Mouse (Mus musculus) erythroblast, embryonic 14.5 days (primary cell): Measurements from ENCODE around the gene Ncaph.

Experiments
- GATA1 ChIP-seq: IDR thresholded peaks from 2 replicates; pipeline ENCODE4 v1.6.1; 2012; ENCODE audit warnings: low read length, inconsistent platforms, mixed read lengths
- TAL1 ChIP-seq: IDR thresholded peaks from 3 replicates; pipeline ENCODE4 v1.6.1; 2012; ENCODE audit warnings: low read length, inconsistent platforms, mixed read lengths

DNA sequence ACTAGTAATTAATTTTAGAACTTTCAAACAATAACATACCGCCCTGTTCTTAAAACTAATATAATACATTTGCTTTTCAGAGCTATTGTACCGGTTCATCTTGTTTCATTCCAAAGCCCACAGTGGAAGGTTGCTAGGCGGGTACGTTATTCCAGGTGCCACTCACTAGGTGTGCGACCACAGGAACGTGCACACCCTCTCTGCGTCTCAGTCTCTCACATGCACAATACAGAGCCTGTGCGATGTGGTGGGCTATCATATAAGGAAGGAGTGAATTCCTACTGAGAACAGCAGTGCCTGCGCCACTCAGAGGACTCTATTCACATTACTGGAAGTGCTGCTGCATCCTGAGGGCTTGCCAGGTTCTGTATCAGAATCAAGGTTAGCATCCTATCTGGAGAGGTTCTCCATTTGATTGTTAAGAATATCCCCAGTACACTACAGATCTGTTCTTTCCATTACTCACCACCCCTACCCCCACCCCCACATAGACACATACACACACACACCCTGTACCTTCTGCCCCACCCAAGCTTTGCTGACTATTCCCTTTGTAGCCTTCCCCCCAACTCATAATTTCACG, 4.2 kb upstream of the Ncaph start:
- no peak for TF ChIP-seq GATA1
- TF ChIP-seq TAL1 = no peak
